Mouse (Mus musculus): ENCODE results near the gene Zbtb20. TPM values are rescaled to one million over a fixed set of nuclear protein-coding genes. Genes with fewer than 3 reads are reported as not detected.

Gene Zbtb20
- total RNA-seq, 2 experiments from 2014 or later, result 40.1 to 64.5 TPM

- DNase-seq (ENCODE audit: low spot score in 2 of 2), result no peak
- intact Hi-C loops (cut with DNase I), result loop anchor here (5.0 to 10.0 kb wide), 2 partner anchors 255 to 332 kb away; no protein-coding TSS in a partner anchor
These were observed 293.7 kb downstream of the Zbtb20 start for GRCm38 (mm10) chr16:43169273-43169905.

GRCm38 (mm10) chr16:43172139-43172538, 296.5 kb downstream of the Zbtb20 start:
- no peak for DNase-seq (ENCODE audit: low spot score in 2 of 2)
- intact Hi-C loops (cut with DNase I), result no loop called here

- intact Hi-C loops (cut with DNase I), result no loop called here
- DNase-seq (ENCODE audit: low spot score in 2 of 2), result no peak
These were observed 297.2 kb downstream of the Zbtb20 start for GRCm38 (mm10) chr16:43172912-43173311.

GRCm38 (mm10) chr16:43174815-43175214, 299.1 kb downstream of the Zbtb20 start:
- intact Hi-C loops (cut with DNase I), result no loop called here

GRCm38 (mm10) chr16:43181038-43181437, 305.4 kb downstream of the Zbtb20 start:
- intact Hi-C loops (cut with DNase I), result no loop called here
- DNase-seq (ENCODE audit: low spot score in 2 of 2), result no peak

More at GRCm38 (mm10) chr16:43174815-43175214, 299.1 kb downstream of the Zbtb20 start:
- no peak for DNase-seq (ENCODE audit: low spot score in 2 of 2)

GRCm38 (mm10) chr16:43190390-43190789, 314.7 kb downstream of the Zbtb20 start:
- intact Hi-C loops (cut with DNase I), result no loop called here
- DNase-seq (ENCODE audit: low spot score in 2 of 2), result no peak

GRCm38 (mm10) chr16:43191060-43191850, 315.6 kb downstream of the Zbtb20 start:
- intact Hi-C loops (cut with DNase I), result no loop called here
- no peak for DNase-seq (ENCODE audit: low spot score in 2 of 2)

GRCm38 (mm10) chr16:43193631-43194239, 318.1 kb downstream of the Zbtb20 start:
- DNase-seq (ENCODE audit: low spot score in 2 of 2), result no peak
- intact Hi-C loops (cut with DNase I), result no loop called here

- DNase-seq (ENCODE audit: low spot score in 2 of 2), result no peak
- intact Hi-C loops (cut with DNase I), result no loop called here
These were observed 341.8 kb downstream of the Zbtb20 start for GRCm38 (mm10) chr16:43217336-43218006.

GRCm38 (mm10) chr16:43219367-43219766, 343.7 kb downstream of the Zbtb20 start:
- intact Hi-C loops (cut with DNase I), result no loop called here
- no peak for DNase-seq (ENCODE audit: low spot score in 2 of 2)

GRCm38 (mm10) chr16:43221313-43221712, 345.6 kb downstream of the Zbtb20 start:
- intact Hi-C loops (cut with DNase I), result no loop called here
- no peak for DNase-seq (ENCODE audit: low spot score in 2 of 2)

- DNase-seq (ENCODE audit: low spot score in 2 of 2), result no peak
- intact Hi-C loops (cut with DNase I), result no loop called here
These were observed 354.6 kb downstream of the Zbtb20 start for GRCm38 (mm10) chr16:43230253-43230652.

GRCm38 (mm10) chr16:43234249-43234648, 358.6 kb downstream of the Zbtb20 start:
- intact Hi-C loops (cut with DNase I), result no loop called here
- no peak for DNase-seq (ENCODE audit: low spot score in 2 of 2)

GRCm38 (mm10) chr16:43235317-43235716, 359.6 kb downstream of the Zbtb20 start:
- intact Hi-C loops (cut with DNase I), result no loop called here
- no peak for DNase-seq (ENCODE audit: low spot score in 2 of 2)

GRCm38 (mm10) chr16:43235721-43236159, 360.1 kb downstream of the Zbtb20 start:
- no peak for DNase-seq (ENCODE audit: low spot score in 2 of 2)
- intact Hi-C loops (cut with DNase I), result no loop called here

- DNase-seq (ENCODE audit: low spot score in 2 of 2), result no peak
- intact Hi-C loops (cut with DNase I), result no loop called here
These were observed 361.9 kb downstream of the Zbtb20 start for GRCm38 (mm10) chr16:43237551-43237950.

GRCm38 (mm10) chr16:43247026-43247425, 371.3 kb downstream of the Zbtb20 start:
- no peak for DNase-seq (ENCODE audit: low spot score in 2 of 2)
- intact Hi-C loops (cut with DNase I), result no loop called here

GRCm38 (mm10) chr16:43253077-43253476, 377.4 kb downstream of the Zbtb20 start:
- DNase-seq (ENCODE audit: low spot score in 2 of 2), result no peak
- intact Hi-C loops (cut with DNase I), result no loop called here

- no peak for DNase-seq (ENCODE audit: low spot score in 2 of 2)
- intact Hi-C loops (cut with DNase I), result no loop called here
These were observed 378.1 kb downstream of the Zbtb20 start for GRCm38 (mm10) chr16:43253746-43254145.
